Mouse (Mus musculus) ZHBTc4 (cell line): Measurements from ENCODE around the gene Agbl3.

ENCODE experiments used
- DNase-seq: peaks from one replicate; pipeline ENCODE4 v3.0.0-alpha.2; 2011; ENCODE audit warnings: low read depth, low spot score

Gene Agbl3

DNA sequence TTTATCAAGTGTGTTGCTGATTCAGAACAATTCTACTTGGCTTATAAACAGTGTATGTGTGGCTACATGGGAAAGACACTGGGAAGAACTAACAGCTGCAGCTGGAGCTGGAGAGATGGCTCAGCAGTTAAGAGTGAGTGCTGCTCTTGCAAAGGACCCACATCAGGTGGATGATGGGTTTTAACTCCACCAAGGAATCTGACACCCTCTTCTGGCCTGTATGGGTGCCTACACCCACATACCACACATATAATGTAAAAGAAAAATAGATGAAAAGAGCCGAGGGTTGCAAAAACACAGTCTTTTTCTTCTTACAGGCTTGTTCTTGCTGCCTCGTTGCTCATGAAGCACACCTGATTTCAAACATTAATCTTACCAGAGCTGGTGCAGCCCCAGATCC, 125.9 kb downstream of the Agbl3 start:
- DNase-seq: no peak

DNA sequence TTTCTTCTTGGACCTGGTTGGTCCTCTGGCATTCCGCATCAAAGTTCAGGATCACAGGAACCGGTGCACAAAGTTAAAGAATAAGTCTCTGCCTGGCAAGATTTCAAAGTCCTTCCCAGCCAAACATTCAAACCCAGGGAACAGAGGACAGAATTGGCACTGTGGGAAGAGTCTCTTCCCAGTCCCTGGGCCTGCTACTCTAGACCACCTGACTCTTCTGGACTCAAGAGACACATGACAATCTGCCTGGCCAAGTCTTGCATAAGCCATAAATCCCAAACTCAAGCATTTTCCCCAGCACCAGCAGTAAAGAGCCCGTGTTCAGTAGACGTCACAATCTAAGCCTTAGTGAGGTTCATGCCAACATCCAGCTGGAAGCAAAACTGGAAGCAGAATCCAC, 126.4 kb downstream of the Agbl3 start:
- no peak for DNase-seq

GRCm38 (mm10) chr6:34907121-34907614, 126.9 kb downstream of the Agbl3 start:
- no peak for DNase-seq

DNA sequence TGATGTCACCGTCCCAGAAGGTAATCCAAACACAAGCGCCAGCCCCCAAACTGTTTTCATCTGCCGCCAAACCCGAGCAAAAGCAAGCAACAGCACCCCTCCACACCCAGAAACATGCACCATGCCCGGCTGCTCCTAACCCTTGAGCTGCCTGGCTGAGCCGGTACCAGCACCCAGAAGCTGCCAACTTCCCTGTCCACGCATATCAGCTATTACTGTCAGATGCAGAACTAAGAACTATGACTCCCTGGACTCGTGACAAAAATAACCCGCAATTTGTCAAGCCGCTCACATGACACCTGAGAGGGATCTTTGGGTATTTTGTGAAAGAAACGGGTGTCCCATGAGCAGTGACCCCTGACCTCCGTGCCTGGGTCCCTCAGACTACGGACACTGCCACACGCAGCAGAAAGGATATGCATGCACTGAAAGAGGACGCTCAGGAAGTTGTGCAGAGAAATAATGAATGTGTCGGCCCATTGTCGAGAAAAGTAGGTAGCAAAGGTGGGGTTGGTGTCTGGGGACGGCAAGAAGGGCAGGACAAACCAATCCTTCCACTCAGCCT, 127.5 kb downstream of the Agbl3 start:
- no peak for DNase-seq
